In the genomic region with DNA sequence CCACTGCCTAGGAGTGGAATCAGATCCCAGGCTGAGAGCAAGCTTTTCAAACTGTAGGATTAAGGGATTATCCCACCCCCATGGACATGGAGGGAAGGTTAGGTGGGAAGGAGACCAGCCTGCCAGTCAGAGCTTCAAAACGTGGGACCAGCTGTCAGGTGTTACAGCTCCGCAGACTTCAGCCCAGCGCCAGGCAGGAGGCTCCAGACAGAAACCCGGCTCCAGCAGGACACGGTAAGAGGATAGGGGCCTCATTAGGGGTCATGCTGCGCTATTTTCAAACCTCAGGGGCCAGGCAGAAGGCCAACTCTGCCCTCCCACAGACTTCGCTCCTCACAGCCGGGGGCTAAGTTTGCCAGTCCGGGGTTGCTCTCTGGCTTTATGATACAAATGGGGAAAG, we compare ENCODE assay signal across 13 mouse cellular contexts. TPM values are rescaled to one million over a fixed set of nuclear protein-coding genes. Genes with fewer than 3 reads are reported as not detected.
DNase-seq lines count a peak whose midpoint lies in the region; ATAC-seq and TF ChIP-seq lines count a peak whose summit lies in the region.
"Had no signal": no experiment of that assay in that cellular context is flagged by ENCODE, and none has a peak within 500 bp of the region (broad histone marks: within the 10 kb centered on the region; RNA-seq: fewer than 3 reads in every experiment).

No protein-coding gene starts in this region.

- 7% methylated on average over 9 of the region's 9 CpGs for WGBS in heart, embryonic 10.5 days
- 2% methylated on average over 9 of the region's 9 CpGs for WGBS in forebrain, embryonic 12.5 days
- 2% methylated on average over 9 of the region's 9 CpGs for WGBS in midbrain, embryonic 11.5 days
- 39% methylated on average over 9 of the region's 9 CpGs for WGBS in intestine, postnatal 0 days

- peak overlapping the region; percentile 69 for H3K27ac ChIP-seq in heart, embryonic 10.5 days
- H3K27ac ChIP-seq in forebrain, embryonic 12.5 days, result peak overlapping the region; percentile 68
- H3K27ac ChIP-seq in midbrain, embryonic 11.5 days (ENCODE audit: low read depth, low read length), result peak overlapping the region; percentile 12
- no peak overlapping the region for H3K27ac ChIP-seq in intestine, postnatal 0 days (ENCODE audit: low read depth, low read length)
- H3K27ac ChIP-seq: left cerebral cortex, adult 2 months; lung, embryonic 15.5 days had no signal

- no peaks in the 10 kb centered on the region for H3K9me3 ChIP-seq in heart, embryonic 10.5 days
- no peaks in the 10 kb centered on the region for H3K9me3 ChIP-seq in forebrain, embryonic 12.5 days
- H3K9me3 ChIP-seq in midbrain, embryonic 11.5 days (ENCODE audit: control insufficient read depth, low read length), result no peaks in the 10 kb centered on the region
- no peaks in the 10 kb centered on the region for H3K9me3 ChIP-seq in intestine, postnatal 0 days (ENCODE audit: control insufficient read depth)
- H3K9me3 ChIP-seq: lung, embryonic 15.5 days had no signal

- peak overlapping the region; percentile 1; the same call in 1 of the 2 replicates for H3K4me2 ChIP-seq in forebrain, embryonic 12.5 days
- H3K4me2 ChIP-seq in midbrain, embryonic 11.5 days, result no peak overlapping the region
- no peak overlapping the region for H3K4me2 ChIP-seq in intestine, postnatal 0 days (replicated peaks; ENCODE audit: low read depth)
- H3K4me2 ChIP-seq: lung, embryonic 15.5 days had no signal

- no peak overlapping the region for H3K9ac ChIP-seq in forebrain, embryonic 12.5 days
- peak overlapping the region; percentile 3; the same call in 1 of the 2 replicates for H3K9ac ChIP-seq in midbrain, embryonic 11.5 days (ENCODE audit: low read length)
- H3K9ac ChIP-seq in intestine, postnatal 0 days (ENCODE audit: low read depth, low read length), result no peak overlapping the region
- H3K9ac ChIP-seq: lung, embryonic 15.5 days had no signal

- no peak for TF ChIP-seq CTCF in intestine, postnatal 0 days (IDR thresholded peaks at IDR 0.05; ENCODE audit: low read depth)

- H3K4me3 ChIP-seq in heart, embryonic 10.5 days, result peak overlapping the region; percentile 31; the same call in 1 of the 2 replicates
- H3K4me3 ChIP-seq in forebrain, embryonic 12.5 days (replicated peaks), result no peak overlapping the region
- no peak overlapping the region for H3K4me3 ChIP-seq in midbrain, embryonic 11.5 days (ENCODE audit: low read depth, low read length)
- no peak overlapping the region for H3K4me3 ChIP-seq in intestine, postnatal 0 days (ENCODE audit: low read depth, low read length)
- H3K4me3 ChIP-seq: left cerebral cortex, adult 2 months; lung, embryonic 15.5 days had no signal

- peaks cover 6% of the 10 kb centered on the region for H3K36me3 ChIP-seq in heart, embryonic 10.5 days
- peaks cover 6% of the 10 kb centered on the region for H3K36me3 ChIP-seq in forebrain, embryonic 12.5 days (replicated peaks)
- no peaks in the 10 kb centered on the region for H3K36me3 ChIP-seq in midbrain, embryonic 11.5 days (ENCODE audit: control insufficient read depth, insufficient read depth, low read length)
- H3K36me3 ChIP-seq in intestine, postnatal 0 days (ENCODE audit: control insufficient read depth, insufficient read depth), result peaks cover 14% of the 10 kb centered on the region; the same call in 1 of the 2 replicates

- H3K27me3 ChIP-seq in heart, embryonic 10.5 days (ENCODE audit: insufficient read depth, poor library complexity, severe bottlenecking), result peaks cover 47% of the 10 kb centered on the region
- H3K27me3 ChIP-seq in forebrain, embryonic 12.5 days, result no peaks in the 10 kb centered on the region
- H3K27me3 ChIP-seq in midbrain, embryonic 11.5 days (ENCODE audit: control insufficient read depth, insufficient read depth, low read length), result no peaks in the 10 kb centered on the region
- no peaks in the 10 kb centered on the region for H3K27me3 ChIP-seq in intestine, postnatal 0 days (replicated peaks; ENCODE audit: control insufficient read depth, insufficient read depth, low read length)
- H3K27me3 ChIP-seq: lung, embryonic 15.5 days had no signal

- no peak for ATAC-seq in forebrain, embryonic 12.5 days (ENCODE audit: low FRiP score)
- peak; percentile 9; the same call in 1 of the 2 replicates for ATAC-seq in midbrain, embryonic 11.5 days (ENCODE audit: low FRiP score)
- ATAC-seq in intestine, postnatal 0 days, result no peak

- peak; percentile 82 for DNase-seq in heart, embryonic 10.5 days (ENCODE audit: low spot score)
- DNase-seq in heart, adult 8-10 months (ENCODE audit: low spot score), result no peak
- DNase-seq in Muller cell, postnatal 12 days (ENCODE audit: inconsistent ontology term), result peak; percentile 59
- peak; percentile 90 for DNase-seq in midbrain, embryonic 11.5 days (ENCODE audit: low spot score, missing footprints)
- DNase-seq in layer of hippocampus, adult 9-11 months, result no peak
- no peak for DNase-seq in adrenal gland, postnatal 25 days
- DNase-seq: kidney, adult 2 months; right cerebral cortex, postnatal 14 days; thymus, adult 2 months had no signal

- H3K4me1 ChIP-seq in heart, embryonic 10.5 days, result peaks cover 66% of the 10 kb centered on the region
- peaks cover 72% of the 10 kb centered on the region for H3K4me1 ChIP-seq in forebrain, embryonic 12.5 days
- peaks cover 55% of the 10 kb centered on the region for H3K4me1 ChIP-seq in midbrain, embryonic 11.5 days (ENCODE audit: control insufficient read depth, insufficient read depth, low read length)
- H3K4me1 ChIP-seq in intestine, postnatal 0 days (replicated peaks; ENCODE audit: control insufficient read depth, insufficient read depth, low read length), result no peaks in the 10 kb centered on the region

RNA-seq across cellular contexts. Expression of a gene that starts 16.0 kb away (rescaled TPM):
- 11.4 and 16.3 TPM in 2 replicates for polyA plus RNA-seq in heart, embryonic 10.5 days (2016; fragmentation: Nextera tagmentation; extraction: Ambion mirVana)
- total RNA-seq in heart, adult 8-10 months (2022), result 1 to 10 TPM; 2.8 to 5.0 (median 4.3) TPM
- 90.2 and 96.2 TPM in 2 replicates for polyA plus RNA-seq in forebrain, embryonic 12.5 days (2016; fragmentation: Nextera tagmentation; extraction: Ambion mirVana)
- 85.9 and 96.4 TPM in 2 replicates for polyA plus RNA-seq in midbrain, embryonic 11.5 days (2014; fragmentation: Nextera tagmentation; extraction: Ambion mirVana)
- 14.5 and 14.9 TPM in 2 replicates for polyA plus RNA-seq in intestine, postnatal 0 days (2015; fragmentation: Nextera tagmentation; extraction: Ambion mirVana)
- total RNA-seq in adrenal gland, postnatal 25 days (2021), result 8.8 and 12.7 TPM in 2 replicates

RNA-seq across cellular contexts. Expression of a gene that starts 32.3 kb away (rescaled TPM):
- 1.2 and 1.3 TPM in 2 replicates for polyA plus RNA-seq in heart, embryonic 10.5 days (2016; fragmentation: Nextera tagmentation; extraction: Ambion mirVana)
- 1 to 10 TPM; 1.2 to 4.2 (median 2.3) TPM for total RNA-seq in heart, adult 8-10 months (2022)
- polyA plus RNA-seq in forebrain, embryonic 12.5 days (2016; fragmentation: Nextera tagmentation; extraction: Ambion mirVana), result 0.54 and 0.78 TPM in 2 replicates
- polyA plus RNA-seq in midbrain, embryonic 11.5 days (2014; fragmentation: Nextera tagmentation; extraction: Ambion mirVana), result 0.64 and 0.88 TPM in 2 replicates
- polyA plus RNA-seq in intestine, postnatal 0 days (2015; fragmentation: Nextera tagmentation; extraction: Ambion mirVana), result 15.7 and 15.8 TPM in 2 replicates
- 2.3 and 2.6 TPM in 2 replicates for total RNA-seq in adrenal gland, postnatal 25 days (2021)

RNA-seq across cellular contexts. Expression of a gene that starts 53.0 kb away (rescaled TPM):
- polyA plus RNA-seq in heart, embryonic 10.5 days (2016; fragmentation: Nextera tagmentation; extraction: Ambion mirVana), result 0.48 and 1.1 TPM in 2 replicates
- total RNA-seq in heart, adult 8-10 months (2022), result under 1 TPM in 3 of 4 experiments, not detected in 1; 0.14 to 0.22 (median 0.16) TPM
- 0.10 TPM in 1 of 2 replicates, not detected in the other for polyA plus RNA-seq in forebrain, embryonic 12.5 days (2016; fragmentation: Nextera tagmentation; extraction: Ambion mirVana)
- 0.12 and 0.37 TPM in 2 replicates for polyA plus RNA-seq in midbrain, embryonic 11.5 days (2014; fragmentation: Nextera tagmentation; extraction: Ambion mirVana)
- 0.18 and 0.27 TPM in 2 replicates for polyA plus RNA-seq in intestine, postnatal 0 days (2015; fragmentation: Nextera tagmentation; extraction: Ambion mirVana)
- not detected in 2 replicates for total RNA-seq in adrenal gland, postnatal 25 days (2021)
- total RNA-seq: left cerebral cortex, adult 2 months had no signal

Comparison
In these comparisons a context has a peak if more than half of its experiments do, and no peak if none do; other contexts are left out.
1. DNase-seq: peak in heart, embryonic 10.5 days (single experiment), Muller cell, postnatal 12 days (single experiment) and midbrain, embryonic 11.5 days (single experiment); none in heart, adult 8-10 months (single experiment), layer of hippocampus, adult 9-11 months (single experiment) and adrenal gland, postnatal 25 days (single experiment).